In the genomic region with DNA sequence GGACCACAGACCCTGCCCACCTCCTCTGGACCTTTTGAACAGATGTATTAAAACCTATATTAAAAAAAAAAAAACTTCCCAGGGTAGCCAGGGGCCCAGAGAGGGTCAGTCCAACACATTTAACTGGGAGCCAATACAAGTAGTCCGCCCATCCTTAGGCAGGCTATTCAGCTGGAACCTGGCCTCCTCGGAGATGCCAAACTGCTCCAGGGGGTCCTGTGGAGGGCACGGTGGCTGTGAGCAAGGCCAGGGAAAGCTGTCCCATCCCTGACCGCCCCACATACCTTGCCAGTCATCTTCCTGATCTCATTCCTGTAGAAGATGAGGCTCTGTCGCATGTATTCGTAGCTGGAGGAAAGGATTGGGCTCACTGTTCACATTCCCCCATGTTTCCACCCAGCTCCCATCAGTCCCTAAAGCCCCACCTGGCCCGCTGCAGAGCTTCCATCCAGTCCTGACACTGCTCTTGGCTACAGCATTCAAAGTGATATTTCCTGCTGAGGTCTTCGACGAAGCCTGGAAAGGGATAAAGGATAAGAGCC, we compare ENCODE assay signal across 9 mouse cellular contexts. TPM values are rescaled to one million over a fixed set of nuclear protein-coding genes. Genes with fewer than 3 reads are reported as not detected.
DNase-seq lines count a peak whose midpoint lies in the region; ATAC-seq lines count a peak whose summit lies in the region.
"Had no signal": no experiment of that assay in that cellular context is flagged by ENCODE, and none has a peak within 500 bp of the region (broad histone marks: within the 10 kb centered on the region; RNA-seq: fewer than 3 reads in every experiment).

No protein-coding gene starts in this region.

- H3K9me3 ChIP-seq in megakaryocyte, embryonic 14.5 days: no peaks in the 10 kb centered on the region
- H3K9me3 ChIP-seq in limb, embryonic 15.5 days: no peaks in the 10 kb centered on the region

- peak overlapping the region; percentile 100 for H3K4me3 ChIP-seq in megakaryocyte, embryonic 14.5 days (replicated peaks)
- peak overlapping the region; percentile 93 for H3K4me3 ChIP-seq in limb, embryonic 15.5 days

- ATAC-seq in megakaryocyte, adult 5-6 weeks (ENCODE audit: poor library complexity, severe bottlenecking): no peak
- ATAC-seq in limb, embryonic 15.5 days (ENCODE audit: insufficient number of reproducible peaks, low FRiP score, low TSS enrichment, low read depth): no peak

- intact Hi-C loops in gastrocnemius, postnatal 36 days (cut with DNase I): no loop called here

- DNase-seq in cerebellum, postnatal 10 days: peak; percentile 59
- DNase-seq in cerebellum, postnatal 36 days: no peak
- no peak for DNase-seq in right cerebral cortex, postnatal 10 days (ENCODE audit: low spot score in 2 of 2)
- DNase-seq in gastrocnemius, postnatal 36 days: no peak
- DNase-seq in layer of hippocampus, adult 9-10 months (ENCODE audit: low spot score): no peak
- DNase-seq: B cell, adult 2 months had no signal

- WGBS in limb, embryonic 15.5 days: 84% methylated on average over 9 of the region's 9 CpGs

- H3K27me3 ChIP-seq in megakaryocyte, embryonic 14.5 days (replicated peaks): no peaks in the 10 kb centered on the region
- H3K27me3 ChIP-seq in limb, embryonic 15.5 days: no peaks in the 10 kb centered on the region

- peaks cover 75% of the 10 kb centered on the region for H3K4me1 ChIP-seq in megakaryocyte, embryonic 14.5 days
- H3K4me1 ChIP-seq in limb, embryonic 15.5 days: peaks cover 35% of the 10 kb centered on the region

- H3K27ac ChIP-seq in limb, embryonic 15.5 days: peak overlapping the region; percentile 2; the same call in 1 of the 2 replicates

- H3K9ac ChIP-seq in limb, embryonic 15.5 days: 0 out of 2 replicates have a peak overlapping the region, but pooled peaks have one; percentile 5

- peaks cover 71% of the 10 kb centered on the region for H3K36me3 ChIP-seq in megakaryocyte, embryonic 14.5 days (replicated peaks; ENCODE audit: low read length)
- peaks cover 66% of the 10 kb centered on the region for H3K36me3 ChIP-seq in limb, embryonic 15.5 days

- peak overlapping the region; percentile 54 for H3K4me2 ChIP-seq in limb, embryonic 15.5 days

RNA-seq across cellular contexts. Expression of a gene that starts 1.6 kb away (rescaled TPM):
- 413 and 1,110 TPM in 2 replicates for polyA plus RNA-seq in megakaryocyte, embryonic 14.5 days (2012; ENCODE audit: insufficient read depth, low replicate concordance)
- total RNA-seq in megakaryocyte, adult 5-6 weeks (2015): 45.8 and 46.6 TPM in 2 replicates
- 13.1 and 20.4 TPM in 2 replicates for total RNA-seq in megakaryocyte, adult 5-6 weeks (2017)
- 59.0 and 71.7 TPM in 2 replicates for polyA plus RNA-seq in limb, embryonic 15.5 days (2015; fragmentation: Nextera tagmentation; extraction: Ambion mirVana)
- total RNA-seq in gastrocnemius, postnatal 36 days (2021): 10 to 100 TPM; 23.1 to 29.4 TPM

RNA-seq across cellular contexts. Expression of a gene that starts 2.0 kb away (rescaled TPM):
- polyA plus RNA-seq in megakaryocyte, embryonic 14.5 days (2012; ENCODE audit: insufficient read depth, low replicate concordance): 184 and 251 TPM in 2 replicates
- total RNA-seq in megakaryocyte, adult 5-6 weeks (2015): 82.4 and 84.3 TPM in 2 replicates
- total RNA-seq in megakaryocyte, adult 5-6 weeks (2017): 35.5 and 43.5 TPM in 2 replicates
- polyA plus RNA-seq in limb, embryonic 15.5 days (2015; fragmentation: Nextera tagmentation; extraction: Ambion mirVana): 119 and 124 TPM in 2 replicates
- 10 to 100 TPM; 21.6 to 22.5 TPM for total RNA-seq in gastrocnemius, postnatal 36 days (2021)

RNA-seq across cellular contexts. Expression of a gene that starts 8.7 kb away (rescaled TPM):
- 1.1 and 5.5 TPM in 2 replicates for polyA plus RNA-seq in megakaryocyte, embryonic 14.5 days (2012; ENCODE audit: insufficient read depth, low replicate concordance)
- not detected in 2 replicates for total RNA-seq in megakaryocyte, adult 5-6 weeks (2015)
- not detected in 2 replicates for total RNA-seq in megakaryocyte, adult 5-6 weeks (2017)
- polyA plus RNA-seq in limb, embryonic 15.5 days (2015; fragmentation: Nextera tagmentation; extraction: Ambion mirVana): not detected in 2 replicates
- total RNA-seq in gastrocnemius, postnatal 36 days (2021): under 1 TPM; 0.25 to 0.41 TPM

RNA-seq across cellular contexts. Expression of a gene that starts 16.9 kb away (rescaled TPM):
- not detected in 2 replicates for polyA plus RNA-seq in megakaryocyte, embryonic 14.5 days (2012; ENCODE audit: insufficient read depth, low replicate concordance)
- not detected in 2 replicates for total RNA-seq in megakaryocyte, adult 5-6 weeks (2015)
- total RNA-seq in megakaryocyte, adult 5-6 weeks (2017): not detected in 2 replicates
- polyA plus RNA-seq in limb, embryonic 15.5 days (2015; fragmentation: Nextera tagmentation; extraction: Ambion mirVana): 7.5 and 26.8 TPM in 2 replicates
- total RNA-seq in gastrocnemius, postnatal 36 days (2021): 100 to 1,000 TPM; 387 to 405 TPM

RNA-seq across cellular contexts. Expression of a gene that starts 30.1 kb away (rescaled TPM):
- 2,272 and 5,289 TPM in 2 replicates for polyA plus RNA-seq in megakaryocyte, embryonic 14.5 days (2012; ENCODE audit: insufficient read depth, low replicate concordance)
- total RNA-seq in megakaryocyte, adult 5-6 weeks (2015): 1,171 and 1,242 TPM in 2 replicates
- 206 and 296 TPM in 2 replicates for total RNA-seq in megakaryocyte, adult 5-6 weeks (2017)
- polyA plus RNA-seq in limb, embryonic 15.5 days (2015; fragmentation: Nextera tagmentation; extraction: Ambion mirVana): 1,708 and 1,872 TPM in 2 replicates
- 100 to 1,000 TPM; 611 to 682 TPM for total RNA-seq in gastrocnemius, postnatal 36 days (2021)

Comparison
In these comparisons a context has a peak if more than half of its experiments do, and no peak if none do; other contexts are left out.
1. DNase-seq: peak in cerebellum, postnatal 10 days (2 of 2); none in cerebellum, postnatal 36 days (0 of 2), right cerebral cortex, postnatal 10 days (0 of 2), gastrocnemius, postnatal 36 days (0 of 2) and layer of hippocampus, adult 9-10 months (single experiment).